Mouse (Mus musculus) embryonic facial prominence, embryonic 15.5 days (tissue): Measurements from ENCODE around the gene 1600014C10Rik. TPM values are rescaled to one million over a fixed set of nuclear protein-coding genes. Genes with fewer than 3 reads are reported as not detected.

ENCODE experiments used
- ATAC-seq: fragments of 200-750 bp; cut with Nextera tagmentation; 2 replicates; pipeline ENCODE4 v1.8.0; 2017; ENCODE audit warnings: low read depth, moderate TSS enrichment; ENCODE audit not compliant: insufficient number of reproducible peaks, low FRiP score, low TSS enrichment
- H3K27ac ChIP-seq: fragments of 300-500 bp; sonication (generic); replicated peaks from 2 replicates; pipeline ENCODE4 v1.5.1; 2015; ENCODE audit warnings: mild to moderate bottlenecking, inconsistent platforms
- H3K27me3 ChIP-seq: fragments of 300-500 bp; sonication (generic); 2 replicates; pipeline ENCODE4 v1.6.1; 2015; ENCODE audit warnings: inconsistent platforms
- H3K36me3 ChIP-seq: fragments of 300-500 bp; sonication (generic); 2 replicates; pipeline ENCODE4 v1.6.1; 2015; ENCODE audit warnings: mild to moderate bottlenecking, inconsistent platforms
- H3K4me1 ChIP-seq: fragments of 300-500 bp; sonication (generic); 2 replicates; pipeline ENCODE4 v1.6.1; 2015; ENCODE audit warnings: inconsistent platforms
- H3K4me2 ChIP-seq: fragments of 300-500 bp; sonication (generic); replicated peaks from 2 replicates; pipeline ENCODE4 v1.6.1; 2015; ENCODE audit warnings: mild to moderate bottlenecking, inconsistent platforms
- H3K4me3 ChIP-seq: fragments of 300-500 bp; sonication (generic); replicated peaks from 2 replicates; pipeline ENCODE4 v1.5.1; 2015; ENCODE audit warnings: mild to moderate bottlenecking, inconsistent platforms
- H3K9ac ChIP-seq: fragments of 300-500 bp; sonication (generic); 2 replicates; pipeline ENCODE4 v1.6.1; 2015; ENCODE audit warnings: inconsistent platforms
- H3K9me3 ChIP-seq: fragments of 300-500 bp; sonication (generic); replicated peaks from 2 replicates; pipeline ENCODE4 v1.6.1; 2016; ENCODE audit warnings: inconsistent platforms
- WGBS: fragments of 180-500 bp; shearing (Covaris S2); methylation state at CpG from one replicate; pipeline ENCODE4 v1.1.7; 2015; 5-methylcytosine and 5-hydroxymethylcytosine counted together
- polyA plus RNA-seq: library from polyadenylated mRNA; unstranded; fragments of >200 nt; fragmentation: Nextera tagmentation; extraction: Ambion mirVana; gene quantifications from 2 replicates; pipeline ENCODE4 v1.2.1, GENCODE M21; 2015

1600014C10Rik gene
- 18.4 and 19.6 TPM in 2 replicates for polyA plus RNA-seq

DNA sequence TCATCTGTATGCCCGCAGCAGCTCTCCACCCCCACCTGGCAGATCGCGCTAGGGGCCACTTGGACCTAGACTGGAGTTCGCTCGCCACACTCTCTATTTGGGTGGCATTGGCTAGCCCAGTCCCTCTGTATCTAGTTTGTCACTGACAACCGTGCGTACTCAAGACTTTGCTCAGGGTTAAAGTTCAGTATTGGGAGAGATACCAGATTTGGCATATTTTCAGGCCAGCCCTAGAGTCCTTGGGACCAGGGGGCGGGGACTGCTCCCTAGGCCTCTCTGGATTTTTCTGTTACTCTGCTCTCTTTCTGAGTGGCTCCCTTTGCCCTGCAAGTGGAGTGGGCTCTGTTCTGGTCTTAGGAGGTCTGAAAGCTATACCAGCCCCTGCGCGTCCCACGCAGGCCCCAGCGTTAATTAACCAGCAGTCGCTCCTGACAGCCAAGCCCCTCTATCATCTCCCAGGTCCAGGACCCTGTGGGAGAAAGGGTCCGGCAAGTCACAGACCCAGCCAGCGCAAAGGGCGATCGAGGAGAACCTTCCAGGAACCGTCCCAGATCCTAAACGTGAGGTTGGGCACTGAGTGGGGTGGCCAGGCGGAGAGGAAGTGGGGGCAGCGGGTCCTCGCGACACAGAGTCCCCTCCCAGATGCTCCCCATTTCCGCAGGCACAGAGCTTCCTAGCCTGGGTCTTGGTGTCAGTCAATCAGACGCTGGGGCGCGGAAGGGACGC is at the start of gene 1600014C10Rik:
Gene 1600014C10Rik, plus strand, starts transcription at position 256 of the 726 bp plus-strand sequence.
- H3K4me3 ChIP-seq: peak within 1 kb of the TSS; percentile 74
- no peaks in the 10 kb centered on the region for H3K9me3 ChIP-seq
- peaks cover 15% of the 10 kb centered on the region for H3K4me1 ChIP-seq
- no peaks in the 10 kb centered on the region for H3K27me3 ChIP-seq
- no peaks in the 10 kb centered on the region for H3K36me3 ChIP-seq
- 3% methylated on average over 28 of the region's 28 CpGs for WGBS
- H3K9ac ChIP-seq: peak within 1 kb of the TSS; percentile 68
- peak within 1 kb of the TSS; percentile 92 for H3K27ac ChIP-seq
- ATAC-seq: peak; percentile 30
- peak within 1 kb of the TSS; percentile 93 for H3K4me2 ChIP-seq

DNA sequence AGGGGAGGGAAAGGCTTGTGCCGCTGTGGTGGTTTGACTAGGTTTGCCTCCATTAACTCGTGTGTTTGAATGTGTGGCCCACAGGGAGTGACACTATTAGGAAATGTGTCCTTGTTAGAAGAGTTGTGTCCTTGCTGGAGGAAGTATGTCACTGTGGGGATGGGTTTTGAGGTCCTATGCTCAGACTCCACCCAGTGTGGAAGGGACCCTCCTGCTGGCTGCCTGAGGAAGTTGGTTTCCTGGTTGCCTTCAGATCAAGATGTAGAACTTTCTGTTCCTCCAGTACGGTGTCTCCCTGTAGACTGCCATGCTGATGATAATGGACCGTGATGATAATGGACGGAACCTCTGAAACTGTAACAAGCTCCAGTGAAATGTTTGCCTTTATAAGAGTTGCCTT is 48.5 kb upstream of the 1600014C10Rik start:
- 88% methylated on average over 5 of the region's 5 CpGs for WGBS
- no peak overlapping the region for H3K9ac ChIP-seq

DNA sequence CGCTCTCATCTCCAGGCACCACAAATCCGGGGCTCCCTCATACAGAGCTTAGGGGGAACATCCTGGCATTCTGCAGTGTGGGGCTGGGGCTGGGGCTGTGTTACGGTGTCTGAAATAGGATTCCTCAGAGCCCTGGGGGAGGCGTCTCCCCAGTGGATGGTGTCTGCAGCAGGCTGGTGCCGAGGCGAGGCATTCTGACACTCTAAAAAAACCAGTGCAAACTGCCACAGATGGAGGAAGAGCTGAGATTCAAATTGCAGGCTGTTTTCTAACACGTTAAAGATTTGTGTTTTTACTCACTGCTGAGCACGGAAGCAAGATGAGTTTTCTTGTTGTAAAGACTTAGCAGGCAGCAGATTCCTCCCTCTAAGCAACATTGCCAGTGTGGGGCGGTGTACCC is 42.7 kb upstream of the 1600014C10Rik start:
- H3K9me3 ChIP-seq: no peaks in the 10 kb centered on the region
- no peak overlapping the region for H3K4me3 ChIP-seq
- ATAC-seq: no peak; the same call in 1 of the 2 replicates
- no peak overlapping the region for H3K4me2 ChIP-seq
- no peaks in the 10 kb centered on the region for H3K27me3 ChIP-seq
- H3K36me3 ChIP-seq: no peaks in the 10 kb centered on the region
- H3K9ac ChIP-seq: no peak overlapping the region
- peaks cover 6% of the 10 kb centered on the region; the same call in 1 of the 2 replicates for H3K4me1 ChIP-seq
- no peak overlapping the region for H3K27ac ChIP-seq
- 22% methylated on average over 9 of the region's 9 CpGs for WGBS

More for the DNA sequence above, 48.5 kb upstream of the 1600014C10Rik start:
- Histone ChIP-seq H3K36me3 (no peaks in the 10 kb centered on the region), H3K4me3 (no peak overlapping the region), H3K27ac (no peak overlapping the region), H3K27me3 (no peaks in the 10 kb centered on the region), H3K4me1 (peaks cover 13% of the 10 kb centered on the region), H3K4me2 (no peak overlapping the region), H3K9me3 (no peaks in the 10 kb centered on the region)
- no peak for ATAC-seq

DNA sequence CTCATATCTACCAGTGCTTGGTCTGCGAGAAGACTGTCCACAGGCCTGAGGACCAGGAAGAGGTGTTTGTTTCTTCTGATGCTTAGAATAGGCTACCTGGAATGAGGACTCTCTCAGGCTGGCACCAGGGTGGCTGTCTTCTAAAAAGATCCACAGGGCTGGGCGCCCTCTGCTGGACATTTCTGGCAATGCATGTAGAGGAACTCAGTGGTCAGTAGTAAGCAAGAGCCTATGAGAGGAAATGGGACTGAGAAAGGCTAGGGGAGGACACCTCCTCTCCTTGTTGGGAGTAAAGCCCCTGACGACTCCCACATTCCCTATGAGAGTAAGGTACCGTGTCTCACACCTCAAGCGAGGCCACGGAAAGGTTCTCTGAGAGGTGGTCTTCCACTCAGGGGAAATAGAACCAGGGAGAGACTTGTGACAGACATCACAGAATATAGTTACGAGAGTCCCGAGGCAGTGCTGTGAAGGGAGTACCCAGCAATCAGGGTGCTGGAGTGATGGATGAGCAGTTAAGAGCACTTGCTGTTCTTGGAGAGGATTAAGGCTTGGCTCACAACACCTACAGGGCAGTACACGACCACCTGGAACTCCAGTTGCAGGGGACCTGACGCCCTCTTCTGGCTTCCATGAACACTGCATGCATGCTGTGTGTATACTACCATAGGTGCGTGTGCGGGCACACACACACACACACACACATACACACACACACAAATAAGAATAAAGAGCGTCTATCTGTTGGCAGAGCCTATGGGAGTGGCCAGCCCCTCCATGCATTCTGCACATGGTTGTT is 41.1 kb upstream of the 1600014C10Rik start:
- no peak overlapping the region for H3K4me2 ChIP-seq
- no peak overlapping the region for H3K4me3 ChIP-seq
- no peaks in the 10 kb centered on the region for H3K36me3 ChIP-seq
- no peaks in the 10 kb centered on the region for H3K9me3 ChIP-seq
- H3K9ac ChIP-seq: no peak overlapping the region
- ATAC-seq: 0 out of 2 replicates have a peak, but pooled peaks have one; percentile 10
- H3K27ac ChIP-seq: no peak overlapping the region
- no peaks in the 10 kb centered on the region for H3K27me3 ChIP-seq
- H3K4me1 ChIP-seq: peaks cover 6% of the 10 kb centered on the region; the same call in 1 of the 2 replicates
- 66% methylated on average over 13 of the region's 13 CpGs for WGBS

- no peak overlapping the region for H3K27ac ChIP-seq
- no peaks in the 10 kb centered on the region for H3K4me1 ChIP-seq
- no peaks in the 10 kb centered on the region for H3K9me3 ChIP-seq
- 88% methylated on average over 6 of the region's 6 CpGs for WGBS
- ATAC-seq: no peak
- no peaks in the 10 kb centered on the region for H3K27me3 ChIP-seq
- H3K9ac ChIP-seq: no peak overlapping the region
- H3K4me2 ChIP-seq: no peak overlapping the region
- H3K4me3 ChIP-seq: no peak overlapping the region
- no peaks in the 10 kb centered on the region for H3K36me3 ChIP-seq
Observed at GRCm38 (mm10) chr7:38147477-38147876, 35.5 kb upstream of the 1600014C10Rik start.

DNA sequence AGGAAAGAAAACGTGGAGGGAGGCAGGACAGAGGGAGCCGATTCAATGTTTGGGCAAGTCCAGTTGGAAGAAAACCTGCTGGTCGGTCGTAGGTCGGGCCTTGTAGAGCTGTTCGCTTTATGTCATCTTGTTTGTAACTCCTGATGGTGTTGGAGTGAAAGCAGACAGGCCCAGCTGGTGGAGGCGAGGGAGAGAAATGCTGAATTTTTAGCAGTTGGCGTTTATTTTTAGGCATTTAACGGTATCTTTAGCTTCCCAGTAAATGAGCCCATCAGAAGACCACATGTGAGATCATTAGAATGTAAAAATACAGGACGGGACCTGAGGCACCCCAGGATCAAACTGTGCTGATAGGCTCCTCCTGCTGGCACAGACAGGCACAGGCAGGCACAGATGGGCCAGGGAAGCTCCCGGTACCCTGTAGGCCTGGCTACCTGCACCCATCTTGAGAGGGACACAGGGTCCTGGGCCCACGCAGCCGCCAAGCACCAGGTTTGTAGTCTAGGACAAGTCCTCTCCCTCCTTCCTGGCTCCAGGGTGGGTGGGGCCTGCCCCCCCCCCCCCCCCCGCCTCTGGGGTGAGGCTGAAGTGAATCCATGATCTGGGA is 31.2 kb upstream of the 1600014C10Rik start:
- ATAC-seq: no peak
- H3K27ac ChIP-seq: no peak overlapping the region
- H3K9me3 ChIP-seq: no peaks in the 10 kb centered on the region
- 66% methylated on average over 14 of the region's 14 CpGs for WGBS
- no peak overlapping the region for H3K4me2 ChIP-seq
- no peaks in the 10 kb centered on the region for H3K36me3 ChIP-seq
- no peaks in the 10 kb centered on the region for H3K27me3 ChIP-seq
- H3K9ac ChIP-seq: no peak overlapping the region
- H3K4me1 ChIP-seq: no peaks in the 10 kb centered on the region
- H3K4me3 ChIP-seq: no peak overlapping the region

DNA sequence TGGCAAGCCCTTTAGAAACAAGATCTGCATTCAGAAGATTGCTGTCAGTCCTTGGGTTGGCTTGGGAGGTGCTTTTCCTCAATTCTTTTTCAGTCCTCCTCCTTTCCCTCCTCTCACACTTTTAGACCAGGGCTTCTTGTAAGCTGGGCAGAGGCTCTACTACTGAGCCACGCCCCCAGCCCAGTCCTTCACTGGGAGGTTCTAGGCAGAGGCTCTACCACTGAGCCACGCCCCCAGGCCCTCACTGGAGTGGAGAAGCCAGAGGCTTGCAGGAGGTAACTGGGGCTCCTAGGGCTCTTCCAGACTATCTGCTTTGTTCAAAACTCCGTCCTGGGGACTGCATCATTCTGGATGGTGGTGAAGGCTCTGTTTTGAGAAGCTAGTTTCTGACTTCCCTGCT is 30.4 kb upstream of the 1600014C10Rik start:
- H3K27ac ChIP-seq: no peak overlapping the region
- H3K27me3 ChIP-seq: no peaks in the 10 kb centered on the region
- H3K9ac ChIP-seq: no peak overlapping the region
- no peaks in the 10 kb centered on the region for H3K4me1 ChIP-seq
- ATAC-seq: no peak
- H3K9me3 ChIP-seq: no peaks in the 10 kb centered on the region
- no peak overlapping the region for H3K4me2 ChIP-seq
- H3K36me3 ChIP-seq: no peaks in the 10 kb centered on the region
- 78% methylated on average over 3 of the region's 3 CpGs for WGBS
- H3K4me3 ChIP-seq: no peak overlapping the region

DNA sequence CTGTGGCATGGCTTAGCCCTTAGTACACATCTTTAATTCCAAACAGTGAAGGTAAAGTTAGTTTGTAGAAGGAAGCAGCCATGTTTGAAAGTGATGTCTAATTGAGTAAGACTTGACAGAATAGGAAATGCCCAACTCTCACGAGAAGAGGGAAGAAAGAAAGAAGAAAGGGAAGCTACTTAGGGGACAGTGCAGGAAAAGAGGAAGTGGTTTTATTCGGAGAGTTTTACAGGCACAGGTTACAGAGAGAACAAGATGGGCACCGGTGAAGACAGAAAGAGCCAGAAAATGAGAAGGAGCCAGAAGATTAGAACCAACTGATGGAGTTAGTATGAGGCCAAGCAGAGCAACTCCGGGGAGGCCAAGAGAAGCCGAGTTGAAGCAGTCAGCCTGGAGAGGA is 27.2 kb upstream of the 1600014C10Rik start:
- WGBS: 77% methylated on average over 5 of the region's 5 CpGs
- Histone ChIP-seq H3K4me2 (no peak overlapping the region), H3K36me3 (no peaks in the 10 kb centered on the region), H3K27me3 (no peaks in the 10 kb centered on the region), H3K4me1 (no peaks in the 10 kb centered on the region), H3K27ac (no peak overlapping the region), H3K9ac (no peak overlapping the region), H3K9me3 (no peaks in the 10 kb centered on the region), H3K4me3 (no peak overlapping the region)
- no peak for ATAC-seq

DNA sequence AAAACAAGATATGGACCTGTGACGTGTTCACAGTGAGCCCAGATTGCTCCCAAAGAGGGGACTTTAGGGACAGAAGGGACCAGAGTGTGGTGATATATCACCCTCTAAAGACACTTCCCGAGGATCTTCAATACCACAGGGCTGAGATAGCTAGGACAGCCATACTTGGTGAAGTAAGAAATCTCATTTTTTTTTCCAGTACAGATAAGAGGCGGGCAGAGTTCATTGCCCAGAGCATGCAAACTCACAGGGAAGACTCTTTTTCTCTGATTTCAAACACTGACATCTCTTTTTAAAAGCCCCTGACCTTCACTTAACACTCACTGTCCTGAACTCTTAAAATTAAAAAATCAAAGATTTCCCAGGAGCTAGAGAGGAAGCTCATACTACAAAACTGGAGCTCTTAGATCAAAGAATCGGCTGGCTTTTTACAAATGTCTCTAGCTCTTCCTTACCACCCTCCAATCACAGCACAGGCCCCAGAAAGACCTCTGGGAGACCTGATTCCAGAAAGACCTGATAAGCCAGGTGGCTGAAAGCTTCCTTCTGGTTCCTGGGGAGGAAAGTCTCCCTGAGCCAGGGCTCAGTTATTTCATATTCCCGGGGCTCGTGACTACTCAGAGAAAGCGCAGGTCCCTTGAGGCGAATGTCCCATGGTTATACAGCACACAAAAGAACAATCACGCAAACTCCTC is 24.1 kb upstream of the 1600014C10Rik start:
- Histone ChIP-seq H3K27ac (no peak overlapping the region), H3K9ac (no peak overlapping the region), H3K9me3 (no peaks in the 10 kb centered on the region), H3K4me1 (0 out of 2 replicates have a peak, but pooled peaks cover 6% of the 10 kb centered on the region), H3K4me2 (no peak overlapping the region), H3K27me3 (no peaks in the 10 kb centered on the region), H3K36me3 (no peaks in the 10 kb centered on the region), H3K4me3 (no peak overlapping the region)
- no peak for ATAC-seq
- WGBS: 73% methylated on average over 9 of the region's 9 CpGs

DNA sequence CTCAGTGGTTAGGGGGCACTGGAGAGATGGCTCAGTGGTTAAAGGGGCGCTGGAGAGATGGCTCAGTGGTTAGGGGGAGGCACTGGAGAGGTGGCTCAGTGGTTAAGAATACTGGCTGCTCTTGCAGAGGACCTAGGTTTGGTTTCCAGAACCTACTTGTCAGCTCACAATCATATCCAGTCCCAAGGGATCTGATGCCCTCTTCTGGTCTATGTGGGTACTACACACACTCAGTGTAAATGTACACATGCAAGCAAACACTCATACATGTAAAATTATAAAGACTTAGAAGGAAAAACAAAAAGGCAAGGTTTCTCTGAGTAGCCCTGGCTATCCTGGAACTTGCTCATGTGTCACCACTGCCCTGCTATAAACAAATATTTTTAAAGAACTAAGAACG is 21.6 kb upstream of the 1600014C10Rik start:
- no peak overlapping the region for H3K4me3 ChIP-seq
- no peaks in the 10 kb centered on the region for H3K9me3 ChIP-seq
- 0 out of 2 replicates have a peak, but pooled peaks cover 7% of the 10 kb centered on the region for H3K4me1 ChIP-seq
- H3K4me2 ChIP-seq: no peak overlapping the region
- no peaks in the 10 kb centered on the region for H3K27me3 ChIP-seq
- no peak overlapping the region for H3K27ac ChIP-seq
- H3K9ac ChIP-seq: no peak overlapping the region
- ATAC-seq: no peak
- 88% methylated on average over 2 of the region's 2 CpGs for WGBS
- H3K36me3 ChIP-seq: no peaks in the 10 kb centered on the region
